Mouse (Mus musculus) midbrain, embryonic 14.5 days (tissue): Measurements from ENCODE around the gene Fndc9. TPM values are rescaled to one million over a fixed set of nuclear protein-coding genes. Genes with fewer than 3 reads are reported as not detected.
A peak's percentile ranks its signal among the peaks of the same experiment; 100 is the strongest.

Source experiments
- ATAC-seq: fragments of 200-750 bp; cut with Nextera tagmentation; 2 replicates; pipeline ENCODE4 v1.8.0; 2017; ENCODE audit warnings: moderate number of reproducible peaks, moderate library complexity; ENCODE audit not compliant: low FRiP score, low TSS enrichment
- DNase-seq: peaks from one replicate; pipeline ENCODE4 v3.0.0-alpha.2; 2015
- H3K27ac ChIP-seq: fragments of 300-500 bp; sonication (generic); replicated peaks from 2 replicates; pipeline ENCODE4 v1.5.1; 2014; ENCODE audit warnings: mild to moderate bottlenecking, low read depth, low read length, moderate library complexity
- H3K27me3 ChIP-seq: fragments of 300-500 bp; sonication (generic); 2 replicates; pipeline ENCODE4 v1.6.1; 2014; ENCODE audit warnings: low read length, control low read depth, mixed read lengths; ENCODE audit not compliant: control insufficient read depth, insufficient read depth
- H3K36me3 ChIP-seq: fragments of 300-500 bp; sonication (generic); 2 replicates; pipeline ENCODE4 v1.6.1; 2014; ENCODE audit warnings: low read length, control low read depth; ENCODE audit not compliant: control insufficient read depth, insufficient read depth
- H3K4me1 ChIP-seq: fragments of 300-500 bp; sonication (generic); 2 replicates; pipeline ENCODE4 v1.6.1; 2014; ENCODE audit warnings: mild to moderate bottlenecking, antibody characterized with exemption, low read length, control low read depth; ENCODE audit not compliant: control insufficient read depth, insufficient read depth
- H3K4me2 ChIP-seq: fragments of 300-500 bp; sonication (generic); 2 replicates; pipeline ENCODE4 v1.6.1; 2014; ENCODE audit warnings: mild to moderate bottlenecking, low read length, moderate library complexity
- H3K4me3 ChIP-seq: fragments of 300-500 bp; sonication (generic); replicated peaks from 2 replicates; pipeline ENCODE4 v1.5.1; 2014; ENCODE audit warnings: low read depth, low read length
- H3K9ac ChIP-seq: fragments of 300-500 bp; sonication (generic); replicated peaks from 2 replicates; pipeline ENCODE4 v1.6.1; 2014; ENCODE audit warnings: mild to moderate bottlenecking, low read length, moderate library complexity
- H3K9me3 ChIP-seq: fragments of 300-500 bp; sonication (generic); 2 replicates; pipeline ENCODE4 v1.6.1; 2016; ENCODE audit warnings: low read length, control low read depth, mixed read lengths; ENCODE audit not compliant: control insufficient read depth
- WGBS: fragments of 180-500 bp; shearing (Covaris S2); extraction: QIAGEN DNeasy Blood & Tissue Kit; methylation state at CpG from one replicate; pipeline ENCODE4 v1.1.7; 2014; 5-methylcytosine and 5-hydroxymethylcytosine counted together
- polyA plus RNA-seq: library from polyadenylated mRNA; unstranded; fragments of >200 nt; fragmentation: Nextera tagmentation; extraction: Ambion mirVana; gene quantifications from 2 replicates; pipeline ENCODE4 v1.2.1, GENCODE M21; 2014

Fndc9 gene
- 7.9 and 8.7 TPM in 2 replicates for polyA plus RNA-seq

DNA sequence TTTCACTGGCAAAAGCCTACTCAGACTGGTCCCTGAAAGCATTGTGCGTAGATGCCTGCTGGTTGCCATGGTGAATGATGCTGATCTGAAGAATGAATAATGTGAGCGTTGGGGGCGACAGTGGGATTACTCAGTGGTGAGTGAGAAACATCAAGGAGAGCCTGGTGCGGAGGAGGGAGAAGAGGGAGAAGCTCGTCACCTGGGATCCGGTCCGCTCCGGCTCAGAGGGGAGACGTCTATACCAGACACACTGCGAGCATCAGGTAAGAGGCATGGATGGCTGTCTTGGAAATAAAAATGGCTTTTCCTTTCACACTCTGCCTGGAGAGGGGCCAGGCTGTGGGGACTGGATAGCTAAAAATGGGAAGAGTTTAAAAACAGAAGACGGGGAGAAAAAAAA, at the start of gene Fndc9:
Gene Fndc9 (plus strand): TSS at position 198 of the 400 bp plus-strand sequence.
- Histone ChIP-seq H3K27ac (peak within 1 kb of the TSS; percentile 79), H3K27me3 (no peaks in the 10 kb centered on the region), H3K4me3 (peak within 1 kb of the TSS; percentile 12; the same call in 1 of the 2 replicates), H3K4me1 (peaks cover 21% of the 10 kb centered on the region), H3K36me3 (peaks cover 58% of the 10 kb centered on the region), H3K9me3 (no peaks in the 10 kb centered on the region), H3K9ac (peak within 1 kb of the TSS; percentile 39; the same call in 1 of the 2 replicates), H3K4me2 (peak within 1 kb of the TSS; percentile 44)
- peak; percentile 81 for ATAC-seq
- peak; percentile 88 for DNase-seq
- WGBS = 8% methylated on average over 11 of the region's 11 CpGs

DNA sequence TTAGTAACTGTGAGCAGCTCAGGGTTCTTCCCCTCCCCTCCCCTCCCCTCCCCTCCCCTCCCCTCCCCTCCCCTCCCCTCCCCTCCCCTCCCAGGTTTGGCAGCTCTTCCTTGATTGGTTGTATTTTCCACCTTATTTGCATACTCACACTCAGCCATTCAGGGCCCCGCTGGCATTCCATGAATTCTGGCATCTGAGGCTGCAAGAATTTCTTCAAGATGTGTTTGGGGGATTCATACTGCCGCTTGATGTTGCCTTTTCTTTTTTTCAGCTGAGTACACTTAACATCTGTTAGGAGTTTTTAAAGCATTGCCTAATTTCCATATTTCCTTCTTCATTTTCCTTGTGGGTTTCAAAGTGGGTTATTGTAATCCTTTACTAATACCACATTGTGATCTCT, 47.0 kb upstream of the Fndc9 start:
- 76% methylated on average over 2 of the region's 2 CpGs for WGBS
- Histone ChIP-seq H3K27me3 (no peaks in the 10 kb centered on the region), H3K9me3 (no peaks in the 10 kb centered on the region), H3K36me3 (peaks cover 7% of the 10 kb centered on the region), H3K27ac (no peak overlapping the region), H3K4me2 (no peak overlapping the region), H3K9ac (no peak overlapping the region), H3K4me3 (no peak overlapping the region), H3K4me1 (no peaks in the 10 kb centered on the region)
- DNase-seq (no peak), ATAC-seq (no peak)

DNA sequence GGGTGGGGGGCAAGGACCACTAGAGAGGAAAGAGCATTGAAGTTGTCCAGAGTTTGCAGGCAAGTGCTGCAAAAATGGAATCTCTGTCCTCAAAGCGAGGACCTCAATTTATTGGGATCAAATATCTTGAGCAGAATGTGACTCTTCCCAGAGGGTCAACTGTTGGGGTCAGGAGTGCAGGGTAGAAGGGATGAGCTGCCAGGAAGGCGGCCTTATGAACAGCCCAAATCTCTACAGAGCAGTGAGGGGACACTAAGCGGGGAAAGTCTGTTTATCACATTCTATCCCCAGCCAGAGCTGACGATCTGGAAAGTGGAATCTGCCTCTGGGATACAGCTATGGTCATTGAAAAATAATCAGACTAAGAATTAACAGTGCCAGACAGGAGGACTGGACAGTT, 41.2 kb upstream of the Fndc9 start:
- WGBS = 85% methylated on average over 4 of the region's 4 CpGs
- H3K36me3 ChIP-seq = peaks cover 56% of the 10 kb centered on the region
- no peak overlapping the region for H3K4me2 ChIP-seq
- H3K4me1 ChIP-seq = no peaks in the 10 kb centered on the region
- H3K27ac ChIP-seq = no peak overlapping the region
- H3K9me3 ChIP-seq = no peaks in the 10 kb centered on the region
- DNase-seq (no peak), ATAC-seq (no peak)
- no peaks in the 10 kb centered on the region for H3K27me3 ChIP-seq
- no peak overlapping the region for H3K4me3 ChIP-seq
- no peak overlapping the region for H3K9ac ChIP-seq

DNA sequence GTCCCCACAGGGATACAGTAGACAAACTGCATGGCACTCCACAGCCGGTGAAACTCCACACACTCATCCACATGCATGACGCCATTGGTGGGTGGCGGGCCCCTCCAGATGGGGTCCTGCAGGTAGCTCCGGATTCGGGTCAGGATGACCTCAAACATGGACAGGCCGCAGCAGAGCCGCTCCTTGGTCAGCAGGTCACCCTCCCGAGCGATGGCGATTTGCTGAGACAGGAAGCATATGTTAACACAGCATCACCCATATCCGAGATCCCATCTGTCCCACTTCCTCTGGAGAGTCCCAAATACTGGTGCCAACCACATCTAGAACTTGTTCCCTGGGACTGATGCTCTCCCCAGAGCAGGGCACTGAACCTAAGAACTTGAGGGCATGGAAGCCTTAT, 34.7 kb upstream of the Fndc9 start:
- Histone ChIP-seq H3K27ac (no peak overlapping the region), H3K27me3 (no peaks in the 10 kb centered on the region), H3K4me2 (no peak overlapping the region), H3K4me1 (no peaks in the 10 kb centered on the region), H3K9me3 (no peaks in the 10 kb centered on the region), H3K36me3 (peaks cover 88% of the 10 kb centered on the region), H3K4me3 (no peak overlapping the region), H3K9ac (no peak overlapping the region)
- WGBS = 92% methylated on average over 11 of the region's 11 CpGs
- DNase-seq (no peak), ATAC-seq (no peak)

DNA sequence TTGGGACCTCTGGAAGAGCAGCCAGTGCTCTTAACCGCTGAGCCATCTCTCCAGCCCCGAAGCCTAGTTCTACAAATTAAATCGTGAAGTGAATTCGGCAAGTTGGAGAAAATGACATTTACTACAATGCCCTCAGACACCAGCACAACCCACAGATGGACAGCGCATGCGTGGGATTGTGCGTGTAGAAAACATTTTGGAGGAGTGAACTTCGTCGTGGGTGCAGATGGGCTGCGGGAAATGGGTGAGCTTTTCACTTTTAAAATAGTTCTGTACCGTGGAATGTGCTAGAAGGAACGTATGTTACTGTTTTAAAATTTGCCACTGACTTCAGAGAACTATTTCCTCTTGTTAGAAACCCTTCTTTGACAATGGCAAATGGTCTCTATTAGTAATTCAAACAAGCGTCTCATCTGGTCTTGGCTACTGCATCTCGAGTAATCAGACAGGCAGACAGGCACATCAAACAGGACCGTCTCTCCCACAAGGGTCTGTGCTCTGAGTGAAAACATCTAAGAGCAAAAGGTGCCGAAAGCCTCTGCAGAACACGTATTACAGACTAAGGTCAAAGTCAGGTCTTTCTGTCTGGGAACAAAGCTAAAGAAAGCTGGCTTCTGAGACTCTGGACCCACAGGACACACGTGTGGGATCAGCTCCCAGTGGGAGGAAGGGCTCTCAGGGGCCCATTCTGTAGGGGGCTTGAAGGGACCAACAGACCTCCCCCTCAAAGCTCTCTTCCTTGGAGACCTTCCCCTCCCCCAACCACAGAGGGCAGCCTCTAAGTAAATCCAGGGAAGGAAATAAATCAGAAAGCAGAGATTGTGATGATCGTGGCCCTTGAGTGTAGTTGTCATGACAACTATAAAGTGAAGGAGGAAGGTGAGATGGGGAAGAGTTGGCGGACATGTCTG, 33.4 kb upstream of the Fndc9 start:
- WGBS = 79% methylated on average over 20 of the region's 20 CpGs
- DNase-seq = peak; percentile 9
- ATAC-seq = no peak
- Histone ChIP-seq H3K9me3 (no peaks in the 10 kb centered on the region), H3K4me1 (no peaks in the 10 kb centered on the region), H3K36me3 (peaks cover 91% of the 10 kb centered on the region), H3K4me3 (no peak overlapping the region), H3K9ac (no peak overlapping the region), H3K27me3 (no peaks in the 10 kb centered on the region), H3K4me2 (no peak overlapping the region), H3K27ac (peak overlapping the region; percentile 37; the same call in 1 of the 2 replicates)

DNA sequence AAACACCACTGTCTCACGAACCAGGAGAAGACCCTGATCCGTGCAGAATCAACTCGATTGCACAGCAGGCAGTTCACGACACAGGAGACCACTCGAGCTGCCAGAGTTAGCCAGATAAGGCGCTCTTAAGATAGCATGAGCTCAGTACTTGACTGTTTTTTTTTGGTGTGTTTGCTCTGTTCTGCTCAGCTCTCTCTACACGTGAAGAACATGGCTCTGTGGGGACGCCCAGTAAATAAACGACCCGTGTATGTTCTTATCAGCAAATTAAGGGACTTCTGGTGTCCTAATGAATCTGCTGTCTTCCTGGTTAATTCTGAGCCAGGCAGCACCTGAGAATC, 32.8 kb upstream of the Fndc9 start:
- Histone ChIP-seq H3K27ac (peak overlapping the region; percentile 37; the same call in 1 of the 2 replicates), H3K4me1 (no peaks in the 10 kb centered on the region), H3K9ac (no peak overlapping the region), H3K27me3 (no peaks in the 10 kb centered on the region), H3K4me3 (no peak overlapping the region), H3K9me3 (no peaks in the 10 kb centered on the region), H3K4me2 (no peak overlapping the region), H3K36me3 (peaks cover 91% of the 10 kb centered on the region)
- no peak for ATAC-seq
- DNase-seq = no peak
- WGBS = 77% methylated on average over 10 of the region's 10 CpGs

DNA sequence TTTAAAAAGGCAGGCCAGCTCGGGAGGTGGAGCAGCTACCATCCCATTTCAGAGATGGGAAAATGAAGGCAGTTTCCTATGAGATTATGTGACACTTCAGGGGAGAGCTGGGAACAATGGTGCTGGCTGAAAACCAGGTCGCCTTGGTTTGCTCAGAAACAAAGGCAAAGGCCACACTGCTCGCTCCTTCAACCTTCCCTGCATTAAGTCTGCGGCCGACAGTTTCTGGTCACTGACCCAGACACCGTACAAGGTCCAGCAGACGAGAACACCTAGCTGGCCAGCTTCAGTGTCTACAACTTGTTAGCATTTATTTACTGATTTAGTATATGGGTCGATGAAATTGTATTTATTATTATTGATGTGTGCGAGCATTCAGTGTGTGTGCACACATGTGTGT, 30.5 kb upstream of the Fndc9 start:
- Histone ChIP-seq H3K36me3 (peaks cover 83% of the 10 kb centered on the region), H3K9ac (no peak overlapping the region), H3K27ac (no peak overlapping the region), H3K27me3 (no peaks in the 10 kb centered on the region), H3K4me1 (no peaks in the 10 kb centered on the region), H3K4me3 (no peak overlapping the region), H3K4me2 (no peak overlapping the region), H3K9me3 (no peaks in the 10 kb centered on the region)
- DNase-seq (no peak), ATAC-seq (no peak)
- WGBS = 87% methylated on average over 9 of the region's 9 CpGs

DNA sequence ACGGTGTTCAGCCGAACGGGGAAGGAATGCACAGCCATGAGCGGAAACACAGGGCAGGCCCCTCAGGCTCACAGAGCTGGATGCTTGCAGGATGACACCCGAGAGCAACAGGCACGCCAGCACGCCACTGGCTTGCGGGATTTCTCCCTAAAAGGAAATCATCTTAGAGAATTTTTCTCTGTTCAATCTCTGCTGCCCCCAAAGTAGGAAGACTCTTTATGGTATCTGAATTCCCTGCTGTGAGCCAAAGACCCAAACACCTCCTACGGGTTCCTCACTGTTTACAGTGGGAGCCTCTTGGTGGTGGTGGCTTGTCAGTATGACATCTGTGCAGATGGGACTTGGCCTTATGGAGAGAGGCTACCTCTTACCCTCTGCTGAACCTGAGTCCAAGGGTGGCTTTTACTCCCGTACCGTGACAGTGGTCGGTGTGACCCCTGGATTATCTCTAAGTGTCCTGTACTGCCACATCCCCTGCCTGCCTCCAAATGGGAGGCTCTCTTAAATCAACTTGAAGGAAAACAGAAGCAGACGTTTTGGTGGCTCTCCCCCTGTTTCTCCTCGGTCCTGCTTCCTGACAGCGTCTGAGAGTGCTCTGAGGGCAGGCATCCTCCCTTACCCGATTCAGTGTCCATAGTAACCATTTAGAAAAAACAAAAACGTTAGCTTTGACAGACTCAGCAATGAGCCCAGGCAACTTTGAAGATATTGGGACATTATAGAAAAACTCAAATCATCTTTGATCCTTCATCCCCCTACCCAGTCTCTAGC, 29.5 kb upstream of the Fndc9 start:
- Histone ChIP-seq H3K27me3 (no peaks in the 10 kb centered on the region), H3K9me3 (no peaks in the 10 kb centered on the region), H3K4me3 (no peak overlapping the region), H3K36me3 (peaks cover 73% of the 10 kb centered on the region), H3K4me1 (no peaks in the 10 kb centered on the region), H3K27ac (no peak overlapping the region), H3K9ac (no peak overlapping the region), H3K4me2 (no peak overlapping the region)
- WGBS = 81% methylated on average over 17 of the region's 17 CpGs
- DNase-seq (no peak), ATAC-seq (no peak)
